20 mouse cellular contexts compared by ENCODE assay signal in genomic region chr9:8927561-8927960, GRCm38 (mm10). TPM values are rescaled to one million over a fixed set of nuclear protein-coding genes. Genes with fewer than 3 reads are reported as not detected.
DNase-seq lines count a peak whose midpoint lies in the region; ATAC-seq lines count a peak whose summit lies in the region.
"Had no signal": no experiment of that assay in that cellular context is flagged by ENCODE, and none has a peak within 500 bp of the region (broad histone marks: within the 10 kb centered on the region; RNA-seq: fewer than 3 reads in every experiment).

No protein-coding gene starts in this region.

- peak; percentile 96 for ATAC-seq in frontal cortex, adult (ENCODE audit: low TSS enrichment)
- ATAC-seq: CD4-positive, CD25-positive, alpha-beta regulatory T cell, adult 4 months; forebrain, embryonic 15.5 days had no signal

- intact Hi-C loops in left cerebral cortex, postnatal 4 days (cut with DNase I) = no loop called here
- intact Hi-C loops in heart, postnatal 36 days (cut with DNase I) = no loop called here

- DNase-seq in frontal cortex, postnatal 10 days (ENCODE audit: low spot score in 2 of 2) = no peak
- DNase-seq in left cerebral cortex, adult 18-20 months (ENCODE audit: low spot score in 2 of 2) = peak; percentile 10 to 39
- no peak for DNase-seq in left cerebral cortex, postnatal 4 days
- DNase-seq in right cerebral cortex, postnatal 25 days = peak; percentile 12
- no peak for DNase-seq in right cerebral cortex, postnatal 4 days
- no peak for DNase-seq in kidney, postnatal 25 days
- no peak for DNase-seq in heart, postnatal 36 days
- DNase-seq: adrenal gland, adult 8-10 months; adrenal gland, postnatal 36 days; B cell, adult 2 months; cerebellum, adult 11 months; cerebellum, adult 9-10 months; cerebellum, postnatal 25 days; gastrocnemius, postnatal 14 days; heart, adult 2 months; heart, postnatal 14 days had no signal

RNA-seq across cellular contexts. Expression of gene Pgr, which starts 27.9 kb away (rescaled TPM):
- total RNA-seq in left cerebral cortex, adult 18-20 months (2021) = 10 to 100 TPM; 21.3 to 21.4 TPM
- total RNA-seq in left cerebral cortex, postnatal 4 days (2021) = 1 to 10 TPM; 6.2 to 6.3 TPM
- total RNA-seq in heart, postnatal 36 days (2021) = not detected
- total RNA-seq: gastrocnemius, adult 18-20 months; heart, postnatal 14 days had no signal

RNA-seq across cellular contexts. Expression of gene Gm16485, which starts 44.0 kb away (rescaled TPM):
- 10 to 100 TPM; 12.2 to 13.6 TPM for total RNA-seq in left cerebral cortex, adult 18-20 months (2021)
- 1 to 10 TPM; 2.1 to 2.6 TPM for total RNA-seq in left cerebral cortex, postnatal 4 days (2021)
- total RNA-seq in heart, postnatal 36 days (2021) = not detected
- total RNA-seq: adrenal gland, postnatal 36 days; gastrocnemius, adult 18-20 months; gastrocnemius, postnatal 14 days; heart, adult 2 months; heart, postnatal 14 days had no signal

Comparison
In these comparisons a context has a peak if more than half of its experiments do, and no peak if none do; other contexts are left out.
1. DNase-seq: peak in left cerebral cortex, adult 18-20 months (2 of 2) and right cerebral cortex, postnatal 25 days (single experiment); none in frontal cortex, postnatal 10 days (0 of 2), left cerebral cortex, postnatal 4 days (single experiment), right cerebral cortex, postnatal 4 days (single experiment), kidney, postnatal 25 days (0 of 2) and heart, postnatal 36 days (0 of 2).
2. RNA of gene Pgr, which starts 27.9 kb away (total RNA-seq): 21.3 to 21.4 TPM in left cerebral cortex, adult 18-20 months and 6.2 to 6.3 TPM in left cerebral cortex, postnatal 4 days; not detected in heart, postnatal 36 days; every median in the first group is over 4 times any median in the second.